Comparison of ENCODE assay signal across 8 mouse cellular contexts in genomic region chr8:82774482-82774881, GRCm38 (mm10). TPM values are rescaled to one million over a fixed set of nuclear protein-coding genes. Genes with fewer than 3 reads are reported as not detected.
A peak's percentile ranks its signal among the peaks of the same experiment; 100 is the strongest.
DNase-seq lines count a peak whose midpoint lies in the region; ATAC-seq and TF ChIP-seq lines count a peak whose summit lies in the region.

No protein-coding gene starts in this region.

- no peak for TF ChIP-seq CTCF in ES-Bruce4 (IDR thresholded peaks at IDR 0.05; ENCODE audit: low read depth, low read length)

- WGBS in heart, embryonic 12.5 days, result 59% methylated on average over 6 of the region's 6 CpGs
- 55% methylated on average over 6 of the region's 6 CpGs for WGBS in forebrain, embryonic 13.5 days
- WGBS in limb, embryonic 14.5 days, result 51% methylated on average over 6 of the region's 6 CpGs
- WGBS in stomach, embryonic 14.5 days, result 39% methylated on average over 6 of the region's 6 CpGs

- H3K4me3 ChIP-seq in heart, embryonic 12.5 days, result peak overlapping the region; percentile 81
- H3K4me3 ChIP-seq in ES-Bruce4 (ENCODE audit: low read depth, low read length), result peak overlapping the region; percentile 23; the same call in 1 of the 2 replicates
- H3K4me3 ChIP-seq in forebrain, embryonic 13.5 days, result peak overlapping the region; percentile 95
- H3K4me3 ChIP-seq in limb, embryonic 14.5 days (replicated peaks; ENCODE audit: low read length), result peak overlapping the region; percentile 94
- peak overlapping the region; percentile 92 for H3K4me3 ChIP-seq in stomach, embryonic 14.5 days (ENCODE audit: low read depth, low read length)

- peak overlapping the region; percentile 91 for H3K9ac ChIP-seq in heart, embryonic 12.5 days
- H3K9ac ChIP-seq in ES-Bruce4 (ENCODE audit: low read depth, poor library complexity, severe bottlenecking), result peak overlapping the region; percentile 92
- peak overlapping the region; percentile 89 for H3K9ac ChIP-seq in forebrain, embryonic 13.5 days
- H3K9ac ChIP-seq in limb, embryonic 14.5 days (ENCODE audit: low read depth, low read length, severe bottlenecking), result peak overlapping the region; percentile 91
- peak overlapping the region; percentile 92 for H3K9ac ChIP-seq in stomach, embryonic 14.5 days (replicated peaks; ENCODE audit: low read depth, low read length)

- H3K4me1 ChIP-seq in heart, embryonic 12.5 days (replicated peaks), result peaks cover 11% of the 10 kb centered on the region
- no peaks in the 10 kb centered on the region for H3K4me1 ChIP-seq in ES-Bruce4 (ENCODE audit: control insufficient read depth, insufficient read depth, low read length)
- H3K4me1 ChIP-seq in forebrain, embryonic 13.5 days, result peaks cover 23% of the 10 kb centered on the region
- H3K4me1 ChIP-seq in limb, embryonic 14.5 days (ENCODE audit: control insufficient read depth, insufficient read depth, low read length), result peaks cover 12% of the 10 kb centered on the region
- H3K4me1 ChIP-seq in stomach, embryonic 14.5 days (ENCODE audit: control insufficient read depth, insufficient read depth, low read length), result peaks cover 7% of the 10 kb centered on the region; the same call in 1 of the 2 replicates

- no peak for TF ChIP-seq POLR2A in ES-Bruce4 (IDR thresholded peaks at IDR 0.05; ENCODE audit: insufficient read depth, low read length)
- TF ChIP-seq POLR2A in limb, embryonic 14.5 days (IDR thresholded peaks at IDR 0.05; ENCODE audit: borderline replicate concordance, extremely low read depth, insufficient read depth, insufficient read length), result no peak

- H3K27me3 ChIP-seq in heart, embryonic 12.5 days (replicated peaks), result no peaks in the 10 kb centered on the region
- H3K27me3 ChIP-seq in ES-Bruce4 (ENCODE audit: control insufficient read depth, insufficient read depth, low read length, poor library complexity, severe bottlenecking), result no peaks in the 10 kb centered on the region; the same call in 1 of the 2 replicates
- H3K27me3 ChIP-seq in forebrain, embryonic 13.5 days, result no peaks in the 10 kb centered on the region
- H3K27me3 ChIP-seq in limb, embryonic 14.5 days (ENCODE audit: control insufficient read depth, insufficient read depth, low read length), result no peaks in the 10 kb centered on the region
- no peaks in the 10 kb centered on the region for H3K27me3 ChIP-seq in stomach, embryonic 14.5 days (ENCODE audit: control insufficient read depth, insufficient read depth, low read length)

- peak overlapping the region; percentile 96 for H3K4me2 ChIP-seq in heart, embryonic 12.5 days
- H3K4me2 ChIP-seq in forebrain, embryonic 13.5 days, result peak overlapping the region; percentile 93
- peak overlapping the region; percentile 59 for H3K4me2 ChIP-seq in limb, embryonic 14.5 days (replicated peaks; ENCODE audit: low read depth, low read length, severe bottlenecking)
- H3K4me2 ChIP-seq in stomach, embryonic 14.5 days (replicated peaks; ENCODE audit: low read depth, low read length), result peak overlapping the region; percentile 85

- no peak overlapping the region for H3K27ac ChIP-seq in heart, embryonic 12.5 days (ENCODE audit: poor library complexity, severe bottlenecking)
- no peak overlapping the region for H3K27ac ChIP-seq in ES-Bruce4 (ENCODE audit: insufficient read depth, low read length)
- H3K27ac ChIP-seq in forebrain, embryonic 13.5 days, result no peak overlapping the region
- 0 out of 2 replicates have a peak overlapping the region, but pooled peaks have one; percentile 77 for H3K27ac ChIP-seq in limb, embryonic 14.5 days (replicated peaks; ENCODE audit: low read depth, low read length)
- H3K27ac ChIP-seq in stomach, embryonic 14.5 days (ENCODE audit: low read length), result 0 out of 2 replicates have a peak overlapping the region, but pooled peaks have one; percentile 17

- peaks cover 26% of the 10 kb centered on the region for H3K36me3 ChIP-seq in heart, embryonic 12.5 days
- peaks cover 29% of the 10 kb centered on the region for H3K36me3 ChIP-seq in ES-Bruce4 (ENCODE audit: control insufficient read depth, insufficient read depth, low read length, poor library complexity, severe bottlenecking)
- H3K36me3 ChIP-seq in forebrain, embryonic 13.5 days (ENCODE audit: poor library complexity, severe bottlenecking), result peaks cover 27% of the 10 kb centered on the region
- peaks cover 29% of the 10 kb centered on the region for H3K36me3 ChIP-seq in limb, embryonic 14.5 days (ENCODE audit: control insufficient read depth, insufficient read depth, low read length)
- peaks cover 28% of the 10 kb centered on the region for H3K36me3 ChIP-seq in stomach, embryonic 14.5 days (ENCODE audit: control insufficient read depth, insufficient read depth, low read length)

- H3K9me3 ChIP-seq in heart, embryonic 12.5 days (replicated peaks), result no peaks in the 10 kb centered on the region
- no peaks in the 10 kb centered on the region for H3K9me3 ChIP-seq in ES-Bruce4 (replicated peaks; ENCODE audit: control insufficient read depth, insufficient read depth, low read length, poor library complexity, severe bottlenecking)
- H3K9me3 ChIP-seq in forebrain, embryonic 13.5 days (replicated peaks), result no peaks in the 10 kb centered on the region
- no peaks in the 10 kb centered on the region for H3K9me3 ChIP-seq in limb, embryonic 14.5 days (ENCODE audit: control insufficient read depth, low read length)
- H3K9me3 ChIP-seq in stomach, embryonic 14.5 days (ENCODE audit: control insufficient read depth, low read depth, low read length), result no peaks in the 10 kb centered on the region

- no peak for TF ChIP-seq EP300 in ES-Bruce4 (IDR thresholded peaks at IDR 0.05; ENCODE audit: insufficient read depth, low read depth, low read length)

- DNase-seq in heart, postnatal 4 days, result no peak
- no peak for DNase-seq in limb, embryonic 14.5 days (ENCODE audit: low spot score)
- no peak for DNase-seq in cerebellum, postnatal 10 days
- no peak for DNase-seq in layer of hippocampus, postnatal 36 days

- no peak; the same call in 1 of the 2 replicates for ATAC-seq in heart, embryonic 12.5 days (ENCODE audit: insufficient number of reproducible peaks, low FRiP score)
- peak; percentile 71 for ATAC-seq in forebrain, embryonic 13.5 days
- peak; percentile 51; the same call in 1 of the 2 replicates for ATAC-seq in limb, embryonic 14.5 days (ENCODE audit: low FRiP score, low read depth)
- no peak for ATAC-seq in stomach, embryonic 14.5 days (ENCODE audit: insufficient number of reproducible peaks, insufficient read depth, low FRiP score, low read depth)

RNA-seq across cellular contexts. Expression of gene Zfp330, which starts 0.5 kb away (rescaled TPM):
- polyA plus RNA-seq in heart, embryonic 12.5 days (2016; fragmentation: Nextera tagmentation; extraction: Ambion mirVana), result 45.7 and 46.3 TPM in 2 replicates
- total RNA-seq in heart, postnatal 4 days (2021), result 10 to 100 TPM; 28.9 to 29.1 TPM
- 83.8 and 87.9 TPM in 2 replicates for polyA plus RNA-seq in ES-Bruce4 (2011; ENCODE audit: insufficient read depth, insufficient read length, low read depth, missing spikeins)
- polyA plus RNA-seq in forebrain, embryonic 13.5 days (2015; fragmentation: Nextera tagmentation; extraction: Ambion mirVana), result 74.8 and 82.7 TPM in 2 replicates
- polyA plus RNA-seq in limb, embryonic 14.5 days (2012; rRNA removed), result 54.6 and 70.8 TPM in 2 replicates
- polyA plus RNA-seq in limb, embryonic 14.5 days (2014; fragmentation: Nextera tagmentation; extraction: Ambion mirVana), result 68.9 and 69.1 TPM in 2 replicates
- polyA plus RNA-seq in stomach, embryonic 14.5 days (2014; fragmentation: Nextera tagmentation; extraction: Ambion mirVana), result 72.4 and 72.8 TPM in 2 replicates
- total RNA-seq in layer of hippocampus, postnatal 36 days (2021), result 10 to 100 TPM; 34.4 to 36.5 TPM

Comparison
In these comparisons a context has a peak if more than half of its experiments do, and no peak if none do; other contexts are left out.
1. ATAC-seq: peak in forebrain, embryonic 13.5 days (single experiment) and limb, embryonic 14.5 days (single experiment); none in heart, embryonic 12.5 days (single experiment) and stomach, embryonic 14.5 days (single experiment).
2. H3K27ac ChIP-seq: peak in limb, embryonic 14.5 days (single experiment) and stomach, embryonic 14.5 days (single experiment); none in heart, embryonic 12.5 days (single experiment), ES-Bruce4 (single experiment) and forebrain, embryonic 13.5 days (single experiment).
3. H3K4me3 ChIP-seq: peak in every context shown above with its lines; median percentile 95 in forebrain, embryonic 13.5 days; 94 in limb, embryonic 14.5 days; 92 in stomach, embryonic 14.5 days; 81 in heart, embryonic 12.5 days; 23 in ES-Bruce4.
4. Peak in every context shown above with its lines, with median percentiles within 50 percentile points of each other: H3K4me2 ChIP-seq and H3K9ac ChIP-seq.